Mouse (Mus musculus) olfactory bulb, adult 2 months (tissue): ENCODE results near the gene Atg3.

Source experiments
- CTCF ChIP-seq: fragments of 200-500 bp; IDR thresholded peaks from 2 replicates; pipeline ENCODE4 v1.5.1; 2012; ENCODE audit warnings: low read depth, mild to moderate bottlenecking, low read length, moderate library complexity; ENCODE audit not compliant: insufficient read depth
- POLR2A ChIP-seq: fragments of 200-500 bp; IDR thresholded peaks from 2 replicates; pipeline ENCODE4 v1.6.1; 2012; ENCODE audit warnings: mild to moderate bottlenecking, low read depth, low read length, moderate library complexity; ENCODE audit not compliant: insufficient read depth

DNA sequence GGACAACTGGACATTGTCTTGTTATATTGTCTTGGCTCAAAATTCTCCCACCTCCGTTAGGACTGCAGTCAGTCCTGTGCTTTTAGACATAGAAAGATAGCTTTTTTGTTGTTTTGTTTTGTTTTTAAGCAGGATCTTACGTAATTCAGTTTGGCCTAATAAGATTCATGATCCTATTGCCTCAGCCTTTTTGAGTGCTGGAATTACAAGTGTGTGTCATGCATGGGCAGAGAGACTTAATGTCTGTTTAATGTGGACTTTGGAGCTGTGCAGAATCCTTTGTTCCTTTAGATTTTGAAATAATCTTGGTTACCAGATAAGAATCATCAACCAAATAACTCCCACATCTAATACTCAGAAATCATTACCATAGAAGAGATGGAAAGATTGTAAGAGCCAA is 20.0 kb downstream of the Atg3 start:
- TF ChIP-seq POLR2A, result no peak
- TF ChIP-seq CTCF, result no peak
